ENCODE assay signal across 21 mouse cellular contexts in the genomic region with DNA sequence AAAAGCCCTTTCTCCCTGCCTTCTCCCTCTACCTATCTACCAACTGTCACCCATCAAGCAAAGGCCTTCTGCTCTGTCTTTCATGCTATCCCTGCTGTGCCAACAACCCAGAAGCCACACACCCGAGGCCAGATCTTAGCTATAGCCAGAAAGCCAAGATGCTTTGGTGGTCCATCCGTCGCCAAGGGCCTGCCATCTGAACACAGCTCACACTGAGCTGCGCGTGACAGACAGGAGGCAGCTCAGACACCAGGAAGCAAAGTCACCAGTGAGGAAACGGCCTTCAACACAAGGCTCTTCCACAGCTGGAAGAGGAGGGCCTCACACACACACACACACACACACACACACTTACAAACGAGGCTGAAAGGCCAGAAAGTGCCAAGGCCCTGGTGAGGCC. TPM values are rescaled to one million over a fixed set of nuclear protein-coding genes. Genes with fewer than 3 reads are reported as not detected.
"Had no signal": no experiment of that assay in that cellular context is flagged by ENCODE, and none has a peak within 500 bp of the region (broad histone marks: within the 10 kb centered on the region; RNA-seq: fewer than 3 reads in every experiment).

No protein-coding gene starts in this region.

- H3K27me3 ChIP-seq: limb, embryonic 13.5 days; neural tube, embryonic 13.5 days had no signal

- H3K9ac ChIP-seq: limb, embryonic 13.5 days; liver, embryonic 14.5 days; neural tube, embryonic 13.5 days had no signal

- H3K36me3 ChIP-seq: limb, embryonic 13.5 days had no signal

- H3K9me3 ChIP-seq: limb, embryonic 13.5 days; neural tube, embryonic 13.5 days had no signal

- H3K27ac ChIP-seq: kidney, postnatal 0 days; limb, embryonic 13.5 days; liver, embryonic 14.5 days; neural tube, embryonic 13.5 days had no signal

- DNase-seq: kidney, postnatal 36 days; layer of hippocampus, adult 9-11 months; layer of hippocampus, postnatal 36 days; lung, adult 18-20 months; midbrain, embryonic 14.5 days; retina, postnatal 1 day; right cerebral cortex, postnatal 4 days; spleen, adult 18-20 months; thymus, adult 18-20 months; thymus, postnatal 14 days had no signal

- H3K4me2 ChIP-seq: limb, embryonic 13.5 days; neural tube, embryonic 13.5 days had no signal

- H3K4me3 ChIP-seq: limb, embryonic 13.5 days; neural tube, embryonic 13.5 days had no signal

- H3K4me1 ChIP-seq: limb, embryonic 13.5 days had no signal

RNA-seq across cellular contexts. Expression of a gene that starts 10.6 kb away (rescaled TPM):
- total RNA-seq: liver, adult 2 months; megakaryocyte-erythroid progenitor cell, adult 5-6 weeks had no signal
- polyA plus RNA-seq: liver, adult 2 months had no signal

RNA-seq across cellular contexts. Expression of a gene that starts 28.1 kb away (rescaled TPM):
- total RNA-seq: layer of hippocampus, adult 18-20 months; layer of hippocampus, postnatal 36 days; left cerebral cortex, adult 8-10 months; left cerebral cortex, postnatal 36 days; megakaryocyte-erythroid progenitor cell, adult 5-6 weeks had no signal
- polyA plus RNA-seq: kidney, postnatal 0 days; limb, embryonic 13.5 days; lung, embryonic 16.5 days; midbrain, embryonic 14.5 days; neural tube, embryonic 13.5 days; stomach, embryonic 14.5 days had no signal

RNA-seq across cellular contexts. Expression of a gene that starts 29.7 kb away (rescaled TPM):
- total RNA-seq: liver, adult 2 months; megakaryocyte-erythroid progenitor cell, adult 5-6 weeks had no signal
- polyA plus RNA-seq: liver, adult 2 months; liver, embryonic 14.5 days had no signal
